Mouse (Mus musculus) hindbrain, embryonic 11.5 days (tissue): ENCODE data around the gene Eddm3b. TPM values are rescaled to one million over a fixed set of nuclear protein-coding genes. Genes with fewer than 3 reads are reported as not detected.
"Not testable (repeated sequence)": the region's sequence is repeated elsewhere in the genome, so short reads cannot be mapped to it uniquely, and the experiment has no call there.

Source experiments
- ATAC-seq: fragments of 200-750 bp; cut with Nextera tagmentation; 2 replicates; pipeline ENCODE4 v1.8.0; 2017; ENCODE audit warnings: mild to moderate bottlenecking, moderate TSS enrichment, moderate library complexity; ENCODE audit not compliant: low FRiP score
- DNase-seq: peaks from one replicate; pipeline ENCODE4 v3.0.0-alpha.2; 2015; ENCODE audit warnings: low spot score
- H3K27ac ChIP-seq: fragments of 300-500 bp; sonication (generic); 2 replicates; pipeline ENCODE4 v1.5.1; 2014; ENCODE audit warnings: mild to moderate bottlenecking, low read depth, low read length
- H3K27me3 ChIP-seq: fragments of 300-500 bp; sonication (generic); 2 replicates; pipeline ENCODE4 v1.6.1; 2014; ENCODE audit warnings: mild to moderate bottlenecking, low read length, moderate library complexity, mixed read lengths; ENCODE audit not compliant: control insufficient read depth, insufficient read depth
- H3K36me3 ChIP-seq: fragments of 300-500 bp; sonication (generic); 2 replicates; pipeline ENCODE4 v1.6.1; 2014; ENCODE audit warnings: mild to moderate bottlenecking, low read length, moderate library complexity, mixed read lengths; ENCODE audit not compliant: control insufficient read depth, insufficient read depth
- H3K4me1 ChIP-seq: fragments of 300-500 bp; sonication (generic); replicated peaks from 2 replicates; pipeline ENCODE4 v1.6.1; 2014; ENCODE audit warnings: low read length, mixed read lengths; ENCODE audit not compliant: control insufficient read depth, insufficient read depth
- H3K4me2 ChIP-seq: fragments of 300-500 bp; sonication (generic); replicated peaks from 2 replicates; pipeline ENCODE4 v1.6.1; 2014; ENCODE audit warnings: mild to moderate bottlenecking, low read depth, low read length
- H3K4me3 ChIP-seq: fragments of 300-500 bp; sonication (generic); 2 replicates; pipeline ENCODE4 v1.5.1; 2014; ENCODE audit warnings: low read depth, low read length
- H3K9ac ChIP-seq: fragments of 300-500 bp; sonication (generic); 2 replicates; pipeline ENCODE4 v1.6.1; 2014; ENCODE audit warnings: low read depth, low read length
- H3K9me3 ChIP-seq: fragments of 300-500 bp; sonication (generic); 2 replicates; pipeline ENCODE4 v1.6.1; 2016; ENCODE audit warnings: low read length; ENCODE audit not compliant: control insufficient read depth
- WGBS: fragments of 180-500 bp; shearing (Covaris S2); extraction: QIAGEN DNeasy Blood & Tissue Kit; methylation state at CpG from one replicate; pipeline ENCODE4 v1.1.7; 2014; 5-methylcytosine and 5-hydroxymethylcytosine counted together
- polyA plus RNA-seq: library from polyadenylated mRNA; unstranded; fragments of >200 nt; fragmentation: Nextera tagmentation; extraction: Ambion mirVana; gene quantifications from 2 replicates; pipeline ENCODE4 v1.2.1, GENCODE M21; 2014

Gene Eddm3b
- polyA plus RNA-seq, 1 experiment from 2014 or later = 0.15 TPM

GRCm38 (mm10) chr14:51157072-51157471, 42.8 kb downstream of the Eddm3b start:
- no peaks in the 10 kb centered on the region for H3K4me1 ChIP-seq
- H3K27me3 ChIP-seq = no peaks in the 10 kb centered on the region
- no peaks in the 10 kb centered on the region for H3K9me3 ChIP-seq
- DNase-seq = no peak
- WGBS = 100% methylated on average over 1 of the region's 1 CpGs
- H3K4me3 ChIP-seq = no peak overlapping the region
- ATAC-seq = no peak
- H3K4me2 ChIP-seq = no peak overlapping the region
- H3K9ac ChIP-seq = no peak overlapping the region
- H3K36me3 ChIP-seq = no peaks in the 10 kb centered on the region
- no peak overlapping the region for H3K27ac ChIP-seq

GRCm38 (mm10) chr14:51161976-51162375, 47.8 kb downstream of the Eddm3b start, which contains the start of gene Rnase2b:
Gene Rnase2b, plus strand, starts transcription at chr14:51162260.
- ATAC-seq, H3K4me1 ChIP-seq, DNase-seq, H3K4me2 ChIP-seq, H3K36me3 ChIP-seq, H3K27me3 ChIP-seq, H3K9ac ChIP-seq, H3K27ac ChIP-seq, H3K4me3 ChIP-seq, H3K9me3 ChIP-seq: not testable (repeated sequence)
- WGBS = 90% methylated on average over 3 of the region's 3 CpGs

- H3K27ac ChIP-seq, H3K4me2 ChIP-seq, H3K4me3 ChIP-seq, DNase-seq, H3K27me3 ChIP-seq, H3K9me3 ChIP-seq, H3K36me3 ChIP-seq, H3K9ac ChIP-seq, H3K4me1 ChIP-seq, ATAC-seq: not testable (repeated sequence)
- WGBS = 95% methylated on average over 6 of the region's 6 CpGs
Observed at GRCm38 (mm10) chr14:51163323-51163722, 49.1 kb downstream of the Eddm3b start.

GRCm38 (mm10) chr14:51165435-51165834, 51.2 kb downstream of the Eddm3b start:
- H3K4me3 ChIP-seq = no peak overlapping the region
- H3K9ac ChIP-seq = no peak overlapping the region
- no peak overlapping the region for H3K27ac ChIP-seq
- H3K36me3 ChIP-seq = no peaks in the 10 kb centered on the region
- H3K9me3 ChIP-seq = no peaks in the 10 kb centered on the region
- H3K4me1 ChIP-seq = no peaks in the 10 kb centered on the region
- ATAC-seq (no peak), DNase-seq (no peak)
- 90% methylated on average over 1 of the region's 1 CpGs for WGBS
- H3K4me2 ChIP-seq = no peak overlapping the region
- no peaks in the 10 kb centered on the region for H3K27me3 ChIP-seq

GRCm38 (mm10) chr14:51166068-51166467, 51.8 kb downstream of the Eddm3b start:
- Histone ChIP-seq H3K36me3 (no peaks in the 10 kb centered on the region), H3K27me3 (no peaks in the 10 kb centered on the region), H3K4me2 (no peak overlapping the region), H3K4me1 (no peaks in the 10 kb centered on the region), H3K9ac (no peak overlapping the region), H3K4me3 (no peak overlapping the region), H3K9me3 (no peaks in the 10 kb centered on the region), H3K27ac (no peak overlapping the region)
- ATAC-seq (no peak), DNase-seq (no peak)

Other genes starting within 250 kb of the Eddm3b start
- gene Tep1, start 243.9 kb upstream of the Eddm3b start, polyA plus RNA-seq = 5.8 and 6.1 TPM in 2 replicates
- gene Klhl33, start 216.9 kb upstream of the Eddm3b start, polyA plus RNA-seq = 0.11 TPM in 1 of 2 replicates, not detected in the other
- 146 and 160 TPM in 2 replicates for gene Osgep, start 189.5 kb upstream of the Eddm3b start, polyA plus RNA-seq
- gene Apex1, start 189.5 kb upstream of the Eddm3b start, polyA plus RNA-seq = 344 and 364 TPM in 2 replicates
- 53.8 and 55.6 TPM in 2 replicates for gene Pip4p1, start 183.6 kb upstream of the Eddm3b start, polyA plus RNA-seq
- 62.1 and 63.9 TPM in 2 replicates for gene Pnp, start 183.3 kb upstream of the Eddm3b start, polyA plus RNA-seq
- gene Gm49342, start 169.9 kb upstream of the Eddm3b start, polyA plus RNA-seq = not detected in 2 replicates
- 0.36 and 0.52 TPM in 2 replicates for gene Pnp2, start 158.4 kb upstream of the Eddm3b start, polyA plus RNA-seq
- gene Rnase10, start 106.7 kb upstream of the Eddm3b start, polyA plus RNA-seq = not detected in 2 replicates
- gene Rnase9, start 72.6 kb upstream of the Eddm3b start, polyA plus RNA-seq = not detected in 2 replicates
- not detected in 2 replicates for gene Rnase11, start 64.3 kb upstream of the Eddm3b start, polyA plus RNA-seq
- not detected in 2 replicates for gene Rnase12, start 56.8 kb upstream of the Eddm3b start, polyA plus RNA-seq
- gene Olfr750, start 40.0 kb upstream of the Eddm3b start, polyA plus RNA-seq = not detected in 2 replicates
- 17.3 and 19.2 TPM in 2 replicates for gene Rnase4, start 23.3 kb upstream of the Eddm3b start, polyA plus RNA-seq
- 2.8 and 3.0 TPM in 2 replicates for gene Ang, start 23.3 kb upstream of the Eddm3b start, polyA plus RNA-seq
- 0.24 TPM in 1 of 2 replicates, not detected in the other for gene Rnase6, start 9.5 kb downstream of the Eddm3b start, polyA plus RNA-seq
- 0.20 TPM in 1 of 2 replicates, not detected in the other for gene Rnase1, start 32.4 kb downstream of the Eddm3b start, polyA plus RNA-seq
- not detected in 2 replicates for gene Rnase2b, start 47.8 kb downstream of the Eddm3b start, polyA plus RNA-seq
- gene Ang2, start 84.7 kb downstream of the Eddm3b start, polyA plus RNA-seq = not detected in 2 replicates
- gene Ear14, start 89.0 kb downstream of the Eddm3b start, polyA plus RNA-seq = not detected in 2 replicates
- gene Rnase2a, start 141.7 kb downstream of the Eddm3b start, polyA plus RNA-seq = not detected in 2 replicates
- not detected in 2 replicates for gene Gm7247, start 247.3 kb downstream of the Eddm3b start, polyA plus RNA-seq